Mouse (Mus musculus): ENCODE data around the gene Prtn3. TPM values are rescaled to one million over a fixed set of nuclear protein-coding genes. Genes with fewer than 3 reads are reported as not detected.

The Prtn3 gene
- polyA plus RNA-seq, 1 experiment = 2.5 TPM

GRCm38 (mm10) chr10:79872862-79873261 lies 1.4 kb upstream of the Prtn3 start:
- no peak for TF ChIP-seq CTCF (IDR thresholded peaks at IDR 0.05; ENCODE audit: borderline replicate concordance, insufficient read depth, low read depth, low read length)
- TF ChIP-seq POLR2A (IDR thresholded peaks at IDR 0.05; ENCODE audit: borderline replicate concordance, insufficient read depth, low read length) = no peak

GRCm38 (mm10) chr10:79873313-79873712 lies 963 bp upstream of the Prtn3 start:
- H3K27ac ChIP-seq (ENCODE audit: insufficient read depth, low read length) = no peak overlapping the region

More at GRCm38 (mm10) chr10:79872862-79873261, 1.4 kb upstream of the Prtn3 start:
- 58% methylated on average over 3 of the region's 3 CpGs for WGBS
- no peak overlapping the region for H3K4me3 ChIP-seq (replicated peaks; ENCODE audit: insufficient read depth, low read depth, low read length)
- no peaks in the 10 kb centered on the region for H3K27me3 ChIP-seq (ENCODE audit: control insufficient read depth, insufficient read depth, low read length)
- no peak for DNase-seq
- no peaks in the 10 kb centered on the region; the same call in 1 of the 2 replicates for H3K4me1 ChIP-seq (ENCODE audit: control insufficient read depth, insufficient read depth, low read length)
- no peak overlapping the region for H3K27ac ChIP-seq (ENCODE audit: insufficient read depth, low read length)

GRCm38 (mm10) chr10:79873715-79874289 lies 474 bp upstream of the Prtn3 start:
- peak overlapping the region; percentile 84 for H3K4me3 ChIP-seq (replicated peaks; ENCODE audit: insufficient read depth, low read depth, low read length)
- no peak for TF ChIP-seq POLR2A (IDR thresholded peaks at IDR 0.05; ENCODE audit: borderline replicate concordance, insufficient read depth, low read length)
- no peak for TF ChIP-seq CTCF (IDR thresholded peaks at IDR 0.05; ENCODE audit: borderline replicate concordance, insufficient read depth, low read depth, low read length)
- no peak overlapping the region for H3K27ac ChIP-seq (ENCODE audit: insufficient read depth, low read length)
- no peak for DNase-seq
- 2% methylated on average over 26 of the region's 26 CpGs for WGBS
- no peaks in the 10 kb centered on the region; the same call in 1 of the 2 replicates for H3K4me1 ChIP-seq (ENCODE audit: control insufficient read depth, insufficient read depth, low read length)
- no peaks in the 10 kb centered on the region for H3K27me3 ChIP-seq (ENCODE audit: control insufficient read depth, insufficient read depth, low read length)

More at GRCm38 (mm10) chr10:79873313-79873712, 963 bp upstream of the Prtn3 start:
- TF ChIP-seq CTCF (IDR thresholded peaks at IDR 0.05; ENCODE audit: borderline replicate concordance, insufficient read depth, low read depth, low read length) (no peak), POLR2A (IDR thresholded peaks at IDR 0.05; ENCODE audit: borderline replicate concordance, insufficient read depth, low read length) (no peak)
- Histone ChIP-seq H3K27me3 (ENCODE audit: control insufficient read depth, insufficient read depth, low read length) (no peaks in the 10 kb centered on the region), H3K4me1 (ENCODE audit: control insufficient read depth, insufficient read depth, low read length) (no peaks in the 10 kb centered on the region; the same call in 1 of the 2 replicates), H3K4me3 (replicated peaks; ENCODE audit: insufficient read depth, low read depth, low read length) (no peak overlapping the region)
- 38% methylated on average over 6 of the region's 6 CpGs for WGBS
- no peak for DNase-seq

- H3K27ac ChIP-seq (ENCODE audit: insufficient read depth, low read length) = no peak overlapping the region
- H3K27me3 ChIP-seq (ENCODE audit: control insufficient read depth, insufficient read depth, low read length) = no peaks in the 10 kb centered on the region
- no peaks in the 10 kb centered on the region; the same call in 1 of the 2 replicates for H3K4me1 ChIP-seq (ENCODE audit: control insufficient read depth, insufficient read depth, low read length)
- H3K4me3 ChIP-seq (replicated peaks; ENCODE audit: insufficient read depth, low read depth, low read length) = no peak overlapping the region
- WGBS = 54% methylated on average over 1 of the region's 1 CpGs
- DNase-seq = no peak
- TF ChIP-seq CTCF (IDR thresholded peaks at IDR 0.05; ENCODE audit: borderline replicate concordance, insufficient read depth, low read depth, low read length) (no peak), POLR2A (IDR thresholded peaks at IDR 0.05; ENCODE audit: borderline replicate concordance, insufficient read depth, low read length) (no peak)
These were observed 2.9 kb downstream of the Prtn3 start for GRCm38 (mm10) chr10:79877174-79877573.

- Histone ChIP-seq H3K4me1 (ENCODE audit: control insufficient read depth, insufficient read depth, low read length) (no peaks in the 10 kb centered on the region; the same call in 1 of the 2 replicates), H3K27me3 (ENCODE audit: control insufficient read depth, insufficient read depth, low read length) (no peaks in the 10 kb centered on the region), H3K4me3 (replicated peaks; ENCODE audit: insufficient read depth, low read depth, low read length) (no peak overlapping the region), H3K27ac (ENCODE audit: insufficient read depth, low read length) (no peak overlapping the region)
- 46% methylated on average over 12 of the region's 12 CpGs for WGBS
- TF ChIP-seq CTCF (IDR thresholded peaks at IDR 0.05; ENCODE audit: borderline replicate concordance, insufficient read depth, low read depth, low read length) (no peak), POLR2A (IDR thresholded peaks at IDR 0.05; ENCODE audit: borderline replicate concordance, insufficient read depth, low read length) (no peak)
- no peak for DNase-seq
These were observed 3.5 kb downstream of the Prtn3 start for GRCm38 (mm10) chr10:79877757-79878156.

GRCm38 (mm10) chr10:79879527-79879926 lies 5.3 kb downstream of the Prtn3 start:
- Histone ChIP-seq H3K27me3 (ENCODE audit: control insufficient read depth, insufficient read depth, low read length) (no peaks in the 10 kb centered on the region), H3K4me3 (replicated peaks; ENCODE audit: insufficient read depth, low read depth, low read length) (no peak overlapping the region), H3K4me1 (ENCODE audit: control insufficient read depth, insufficient read depth, low read length) (peaks cover 3% of the 10 kb centered on the region; the same call in 1 of the 2 replicates), H3K27ac (ENCODE audit: insufficient read depth, low read length) (no peak overlapping the region)
- TF ChIP-seq CTCF (IDR thresholded peaks at IDR 0.05; ENCODE audit: borderline replicate concordance, insufficient read depth, low read depth, low read length) = no peak
- no peak for TF ChIP-seq POLR2A (IDR thresholded peaks at IDR 0.05; ENCODE audit: borderline replicate concordance, insufficient read depth, low read length)
- DNase-seq = no peak
- WGBS = 55% methylated on average over 3 of the region's 3 CpGs

GRCm38 (mm10) chr10:79880721-79881120 lies 6.4 kb downstream of the Prtn3 start:
- 31% methylated on average over 9 of the region's 9 CpGs for WGBS
- TF ChIP-seq POLR2A (IDR thresholded peaks at IDR 0.05; ENCODE audit: borderline replicate concordance, insufficient read depth, low read length) (no peak), CTCF (IDR thresholded peaks at IDR 0.05; ENCODE audit: borderline replicate concordance, insufficient read depth, low read depth, low read length) (no peak)
- Histone ChIP-seq H3K4me3 (replicated peaks; ENCODE audit: insufficient read depth, low read depth, low read length) (no peak overlapping the region), H3K27ac (ENCODE audit: insufficient read depth, low read length) (no peak overlapping the region), H3K4me1 (ENCODE audit: control insufficient read depth, insufficient read depth, low read length) (peaks cover 3% of the 10 kb centered on the region; the same call in 1 of the 2 replicates), H3K27me3 (ENCODE audit: control insufficient read depth, insufficient read depth, low read length) (no peaks in the 10 kb centered on the region)
- no peak for DNase-seq

GRCm38 (mm10) chr10:79881981-79882380 lies 7.7 kb downstream of the Prtn3 start:
- Histone ChIP-seq H3K4me3 (replicated peaks; ENCODE audit: insufficient read depth, low read depth, low read length) (no peak overlapping the region), H3K27me3 (ENCODE audit: control insufficient read depth, insufficient read depth, low read length) (no peaks in the 10 kb centered on the region), H3K27ac (ENCODE audit: insufficient read depth, low read length) (no peak overlapping the region), H3K4me1 (ENCODE audit: control insufficient read depth, insufficient read depth, low read length) (peaks cover 3% of the 10 kb centered on the region; the same call in 1 of the 2 replicates)
- 17% methylated on average over 22 of the region's 22 CpGs for WGBS
- no peak for TF ChIP-seq CTCF (IDR thresholded peaks at IDR 0.05; ENCODE audit: borderline replicate concordance, insufficient read depth, low read depth, low read length)
- TF ChIP-seq POLR2A (IDR thresholded peaks at IDR 0.05; ENCODE audit: borderline replicate concordance, insufficient read depth, low read length) = no peak
- no peak for DNase-seq
